In genomic region chr5:46151973-46152372, GRCm38 (mm10) we compare ENCODE assay signal across 30 mouse cellular contexts.
DNase-seq lines count a peak whose midpoint lies in the region; ATAC-seq and TF ChIP-seq lines count a peak whose summit lies in the region.
"Had no signal": no experiment of that assay in that cellular context is flagged by ENCODE, and none has a peak within 500 bp of the region (broad histone marks: within the 10 kb centered on the region; RNA-seq: fewer than 3 reads in every experiment).

No protein-coding gene starts in this region.

- H3K9ac ChIP-seq in lung, embryonic 16.5 days (ENCODE audit: low read length): no peak overlapping the region
- H3K9ac ChIP-seq in stomach, embryonic 15.5 days: no peak overlapping the region
- H3K9ac ChIP-seq in stomach, postnatal 0 days (ENCODE audit: low read length): no peak overlapping the region
- H3K9ac ChIP-seq in forebrain, postnatal 0 days: no peak overlapping the region
- H3K9ac ChIP-seq: embryonic facial prominence, embryonic 12.5 days; heart, embryonic 12.5 days; intestine, embryonic 15.5 days; liver, embryonic 12.5 days; liver, postnatal 0 days; neural tube, embryonic 13.5 days had no signal

- no peaks in the 10 kb centered on the region for H3K4me1 ChIP-seq in lung, embryonic 16.5 days (replicated peaks; ENCODE audit: control insufficient read depth, insufficient read depth, low read length)
- no peaks in the 10 kb centered on the region for H3K4me1 ChIP-seq in stomach, embryonic 15.5 days
- no peaks in the 10 kb centered on the region for H3K4me1 ChIP-seq in stomach, postnatal 0 days (replicated peaks; ENCODE audit: control insufficient read depth, insufficient read depth)
- 0 out of 2 replicates have a peak, but pooled peaks cover 8% of the 10 kb centered on the region for H3K4me1 ChIP-seq in forebrain, postnatal 0 days (ENCODE audit: insufficient read depth)
- H3K4me1 ChIP-seq: embryonic facial prominence, embryonic 12.5 days; heart, embryonic 12.5 days; intestine, embryonic 15.5 days; liver, embryonic 12.5 days; megakaryocyte, embryonic 14.5 days had no signal

- no peak for TF ChIP-seq EP300 in stomach, postnatal 0 days (optimal IDR thresholded peaks at IDR 0.05)

- peak; percentile 70 for ATAC-seq in lung, embryonic 16.5 days (ENCODE audit: low read depth)
- ATAC-seq in stomach, embryonic 15.5 days (ENCODE audit: insufficient read depth, low FRiP score, low read depth): peak; percentile 27; the same call in 1 of the 2 replicates
- ATAC-seq in stomach, postnatal 0 days (ENCODE audit: low FRiP score, low TSS enrichment): no peak
- peak; percentile 58; the same call in 1 of the 2 replicates for ATAC-seq in forebrain, postnatal 0 days
- ATAC-seq: hindbrain, postnatal 0 days; intestine, embryonic 15.5 days; liver, embryonic 12.5 days; liver, postnatal 0 days had no signal

- no peaks in the 10 kb centered on the region for H3K36me3 ChIP-seq in lung, embryonic 16.5 days (ENCODE audit: control insufficient read depth, insufficient read depth, low read length)
- no peaks in the 10 kb centered on the region for H3K36me3 ChIP-seq in stomach, embryonic 15.5 days
- H3K36me3 ChIP-seq in stomach, postnatal 0 days (ENCODE audit: control insufficient read depth, insufficient read depth, low read length): no peaks in the 10 kb centered on the region
- no peaks in the 10 kb centered on the region for H3K36me3 ChIP-seq in forebrain, postnatal 0 days (ENCODE audit: insufficient read depth)
- H3K36me3 ChIP-seq: embryonic facial prominence, embryonic 12.5 days; heart, embryonic 12.5 days; intestine, embryonic 15.5 days; liver, embryonic 12.5 days; neural tube, embryonic 13.5 days had no signal

- no peak overlapping the region for H3K4me2 ChIP-seq in lung, embryonic 16.5 days (ENCODE audit: low read depth, low read length)
- no peak overlapping the region for H3K4me2 ChIP-seq in stomach, embryonic 15.5 days
- no peak overlapping the region for H3K4me2 ChIP-seq in stomach, postnatal 0 days (replicated peaks; ENCODE audit: low read depth)
- H3K4me2 ChIP-seq in forebrain, postnatal 0 days (ENCODE audit: low read depth): no peak overlapping the region
- H3K4me2 ChIP-seq: embryonic facial prominence, embryonic 12.5 days; heart, embryonic 12.5 days; intestine, embryonic 15.5 days; liver, embryonic 12.5 days; neural tube, embryonic 13.5 days had no signal

- no peaks in the 10 kb centered on the region for H3K27me3 ChIP-seq in lung, embryonic 16.5 days (ENCODE audit: control insufficient read depth, insufficient read depth, low read depth, low read length)
- no peaks in the 10 kb centered on the region for H3K27me3 ChIP-seq in stomach, embryonic 15.5 days (replicated peaks)
- H3K27me3 ChIP-seq in stomach, postnatal 0 days (ENCODE audit: control insufficient read depth, insufficient read depth, low read length): no peaks in the 10 kb centered on the region
- no peaks in the 10 kb centered on the region; the same call in 1 of the 2 replicates for H3K27me3 ChIP-seq in forebrain, postnatal 0 days (ENCODE audit: insufficient read depth, low read length)
- H3K27me3 ChIP-seq: embryonic facial prominence, embryonic 12.5 days; heart, embryonic 12.5 days; intestine, embryonic 15.5 days; liver, embryonic 12.5 days; megakaryocyte, embryonic 14.5 days; neural tube, embryonic 13.5 days had no signal

- peak; percentile 64 for DNase-seq in heart, adult 11 months
- no peak for DNase-seq in heart, adult 8-10 months (ENCODE audit: low spot score)
- DNase-seq in lung, postnatal 4 days: no peak
- no peak for DNase-seq in stomach, postnatal 0 days (ENCODE audit: low spot score)
- DNase-seq in forebrain, postnatal 0 days: peak; percentile 21
- DNase-seq in kidney, postnatal 36 days: no peak
- DNase-seq: adrenal gland, postnatal 25 days; B cell, adult 2 months; cerebellum, adult 2 months; cerebellum, postnatal 25 days; gastrocnemius, postnatal 25 days; heart, adult 18-20 months; heart, postnatal 4 days; kidney, adult 2 months; kidney, postnatal 4 days; layer of hippocampus, postnatal 36 days; left cerebral cortex, postnatal 4 days; liver, postnatal 0 days; lung, postnatal 14 days; right cerebral cortex, postnatal 14 days; thymus, postnatal 14 days had no signal

- no peaks in the 10 kb centered on the region for H3K9me3 ChIP-seq in lung, embryonic 16.5 days (ENCODE audit: control insufficient read depth, low read length)
- no peaks in the 10 kb centered on the region for H3K9me3 ChIP-seq in stomach, embryonic 15.5 days
- no peaks in the 10 kb centered on the region for H3K9me3 ChIP-seq in stomach, postnatal 0 days (ENCODE audit: control insufficient read depth, low read length)
- H3K9me3 ChIP-seq in forebrain, postnatal 0 days (ENCODE audit: low read length): no peaks in the 10 kb centered on the region
- H3K9me3 ChIP-seq: embryonic facial prominence, embryonic 12.5 days; heart, embryonic 12.5 days; intestine, embryonic 15.5 days; liver, embryonic 12.5 days; megakaryocyte, embryonic 14.5 days; neural tube, embryonic 13.5 days had no signal

- TF ChIP-seq CTCF in stomach, postnatal 0 days (IDR thresholded peaks at IDR 0.05; ENCODE audit: low read depth): no peak
- TF ChIP-seq CTCF in forebrain, postnatal 0 days (IDR thresholded peaks at IDR 0.05; ENCODE audit: low read depth): no peak

- H3K4me3 ChIP-seq in lung, embryonic 16.5 days (ENCODE audit: low read length): no peak overlapping the region
- no peak overlapping the region for H3K4me3 ChIP-seq in stomach, embryonic 15.5 days (replicated peaks)
- no peak overlapping the region for H3K4me3 ChIP-seq in stomach, postnatal 0 days (ENCODE audit: low read depth, low read length)
- no peak overlapping the region for H3K4me3 ChIP-seq in forebrain, postnatal 0 days (ENCODE audit: low read depth, low read length)
- H3K4me3 ChIP-seq: embryonic facial prominence, embryonic 12.5 days; heart, embryonic 12.5 days; intestine, embryonic 15.5 days; liver, embryonic 12.5 days; megakaryocyte, embryonic 14.5 days; neural tube, embryonic 13.5 days had no signal

- 16% methylated on average over 3 of the region's 3 CpGs for WGBS in lung, embryonic 16.5 days
- WGBS in stomach, embryonic 15.5 days: 51% methylated on average over 3 of the region's 3 CpGs
- 38% methylated on average over 3 of the region's 3 CpGs for WGBS in stomach, postnatal 0 days
- WGBS in forebrain, postnatal 0 days: 17% methylated on average over 3 of the region's 3 CpGs

- H3K27ac ChIP-seq in lung, embryonic 16.5 days (ENCODE audit: low read length): no peak overlapping the region
- no peak overlapping the region for H3K27ac ChIP-seq in stomach, embryonic 15.5 days
- H3K27ac ChIP-seq in stomach, postnatal 0 days (replicated peaks): no peak overlapping the region
- no peak overlapping the region for H3K27ac ChIP-seq in forebrain, postnatal 0 days (ENCODE audit: low read depth, low read length)
- H3K27ac ChIP-seq: embryonic facial prominence, embryonic 12.5 days; hindbrain, postnatal 0 days; intestine, embryonic 15.5 days; liver, embryonic 12.5 days; neural tube, embryonic 13.5 days had no signal

Comparison
In these comparisons a context has a peak if more than half of its experiments do, and no peak if none do; other contexts are left out.
1. DNase-seq: peak in heart, adult 11 months (single experiment) and forebrain, postnatal 0 days (single experiment); none in heart, adult 8-10 months (single experiment), lung, postnatal 4 days (0 of 2), stomach, postnatal 0 days (single experiment) and kidney, postnatal 36 days (0 of 2).